Mouse (Mus musculus) hindbrain, embryonic 14.5 days (tissue): ENCODE results near the gene Lemd1. TPM values are rescaled to one million over a fixed set of nuclear protein-coding genes. Genes with fewer than 3 reads are reported as not detected.

Experiments used
- ATAC-seq: fragments of 200-750 bp; cut with Nextera tagmentation; 2 replicates; pipeline ENCODE4 v1.8.0; 2017; ENCODE audit warnings: moderate number of reproducible peaks, mild to moderate bottlenecking, moderate TSS enrichment, moderate library complexity; ENCODE audit not compliant: low FRiP score
- DNase-seq: peaks from one replicate; pipeline ENCODE4 v3.0.0-alpha.2; 2015; ENCODE audit warnings: low spot score
- H3K27ac ChIP-seq: fragments of 300-500 bp; sonication (generic); 2 replicates; pipeline ENCODE4 v1.5.1; 2014; ENCODE audit warnings: mild to moderate bottlenecking, moderate library complexity
- H3K27me3 ChIP-seq: fragments of 300-500 bp; sonication (generic); 2 replicates; pipeline ENCODE4 v1.6.1; 2014; ENCODE audit warnings: mild to moderate bottlenecking, low read length, mixed read lengths; ENCODE audit not compliant: control insufficient read depth, insufficient read depth
- H3K36me3 ChIP-seq: fragments of 300-500 bp; sonication (generic); replicated peaks from 2 replicates; pipeline ENCODE4 v1.6.1; 2014; ENCODE audit not compliant: control insufficient read depth, insufficient read depth
- H3K4me1 ChIP-seq: fragments of 300-500 bp; sonication (generic); replicated peaks from 2 replicates; pipeline ENCODE4 v1.6.1; 2014; ENCODE audit warnings: antibody characterized with exemption, low read length, mixed read lengths; ENCODE audit not compliant: control insufficient read depth, insufficient read depth
- H3K4me2 ChIP-seq: fragments of 300-500 bp; sonication (generic); replicated peaks from 2 replicates; pipeline ENCODE4 v1.6.1; 2014; ENCODE audit warnings: mild to moderate bottlenecking, moderate library complexity
- H3K4me3 ChIP-seq: fragments of 300-500 bp; sonication (generic); replicated peaks from 2 replicates; pipeline ENCODE4 v1.5.1; 2014; ENCODE audit warnings: mild to moderate bottlenecking, low read length
- H3K9ac ChIP-seq: fragments of 300-500 bp; sonication (generic); 2 replicates; pipeline ENCODE4 v1.6.1; 2014
- H3K9me3 ChIP-seq: fragments of 300-500 bp; sonication (generic); 2 replicates; pipeline ENCODE4 v1.6.1; 2016; ENCODE audit warnings: low read length; ENCODE audit not compliant: control insufficient read depth
- WGBS: fragments of 180-500 bp; shearing (Covaris S2); extraction: QIAGEN DNeasy Blood & Tissue Kit; methylation state at CpG from one replicate; pipeline ENCODE4 v1.1.7; 2014; 5-methylcytosine and 5-hydroxymethylcytosine counted together
- polyA plus RNA-seq: library from polyadenylated mRNA; unstranded; fragments of >200 nt; fragmentation: Nextera tagmentation; extraction: Ambion mirVana; gene quantifications from 2 replicates; pipeline ENCODE4 v1.2.1, GENCODE M21; 2014

Lemd1 gene
- polyA plus RNA-seq, 1 experiment from 2014 or later, result 22.1 TPM

GRCm38 (mm10) chr1:132254467-132254866, 63.2 kb downstream of the Lemd1 start:
- ATAC-seq (no peak), DNase-seq (no peak)
- Histone ChIP-seq H3K4me1 (no peaks in the 10 kb centered on the region), H3K9me3 (no peaks in the 10 kb centered on the region), H3K9ac (no peak overlapping the region), H3K27me3 (no peaks in the 10 kb centered on the region), H3K36me3 (0 out of 2 replicates have a peak, but pooled peaks cover 5% of the 10 kb centered on the region), H3K4me2 (no peak overlapping the region), H3K4me3 (no peak overlapping the region), H3K27ac (no peak overlapping the region)
- WGBS, result 89% methylated on average over 6 of the region's 6 CpGs

GRCm38 (mm10) chr1:132260331-132260730, 69.1 kb downstream of the Lemd1 start:
- no peak for DNase-seq
- Histone ChIP-seq H3K4me1 (no peaks in the 10 kb centered on the region), H3K9me3 (no peaks in the 10 kb centered on the region), H3K36me3 (0 out of 2 replicates have a peak, but pooled peaks cover 5% of the 10 kb centered on the region), H3K9ac (no peak overlapping the region), H3K4me3 (no peak overlapping the region), H3K27ac (no peak overlapping the region), H3K4me2 (no peak overlapping the region), H3K27me3 (no peaks in the 10 kb centered on the region)
- 97% methylated on average over 1 of the region's 1 CpGs for WGBS
- ATAC-seq, result no peak

DNA sequence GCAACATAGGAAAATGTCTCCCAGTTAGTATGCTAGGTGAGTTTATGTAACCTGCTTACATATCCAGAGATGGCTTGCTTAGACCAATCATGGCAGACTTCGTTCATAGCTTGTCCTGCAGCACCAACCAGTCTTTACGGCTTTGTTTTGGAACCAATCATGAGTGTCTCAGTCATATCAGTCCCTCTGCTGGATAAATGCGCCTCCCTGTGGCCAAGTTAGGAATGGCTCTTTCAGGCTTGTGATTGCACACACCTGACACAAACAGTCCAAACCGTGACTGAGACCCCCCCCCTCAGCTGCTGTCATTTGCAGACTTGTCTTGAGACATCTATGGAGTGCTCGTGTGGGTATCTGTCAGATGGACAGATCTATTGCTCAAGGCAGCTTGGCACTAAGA, 69.8 kb downstream of the Lemd1 start:
- H3K27me3 ChIP-seq, result no peaks in the 10 kb centered on the region
- no peak overlapping the region for H3K27ac ChIP-seq
- WGBS, result 70% methylated on average over 5 of the region's 5 CpGs
- no peaks in the 10 kb centered on the region for H3K4me1 ChIP-seq
- ATAC-seq (no peak), DNase-seq (no peak)
- H3K36me3 ChIP-seq, result 0 out of 2 replicates have a peak, but pooled peaks cover 5% of the 10 kb centered on the region
- no peak overlapping the region for H3K4me3 ChIP-seq
- no peaks in the 10 kb centered on the region for H3K9me3 ChIP-seq
- no peak overlapping the region for H3K9ac ChIP-seq
- no peak overlapping the region for H3K4me2 ChIP-seq

GRCm38 (mm10) chr1:132263618-132264017, 72.4 kb downstream of the Lemd1 start:
- Histone ChIP-seq H3K27ac (no peak overlapping the region), H3K27me3 (no peaks in the 10 kb centered on the region), H3K4me3 (no peak overlapping the region), H3K4me1 (no peaks in the 10 kb centered on the region), H3K9me3 (no peaks in the 10 kb centered on the region), H3K9ac (no peak overlapping the region), H3K4me2 (no peak overlapping the region), H3K36me3 (no peaks in the 10 kb centered on the region)
- WGBS, result 59% methylated on average over 4 of the region's 4 CpGs
- no peak for DNase-seq
- no peak for ATAC-seq

GRCm38 (mm10) chr1:132264577-132264976, 73.3 kb downstream of the Lemd1 start:
- no peaks in the 10 kb centered on the region for H3K27me3 ChIP-seq
- H3K9me3 ChIP-seq, result no peaks in the 10 kb centered on the region
- H3K4me1 ChIP-seq, result peaks cover 4% of the 10 kb centered on the region
- no peak for ATAC-seq
- H3K4me3 ChIP-seq, result no peak overlapping the region
- H3K36me3 ChIP-seq, result no peaks in the 10 kb centered on the region
- no peak overlapping the region for H3K9ac ChIP-seq
- H3K27ac ChIP-seq, result no peak overlapping the region
- 75% methylated on average over 7 of the region's 7 CpGs for WGBS
- DNase-seq, result no peak
- no peak overlapping the region for H3K4me2 ChIP-seq

GRCm38 (mm10) chr1:132265211-132265859, 74.1 kb downstream of the Lemd1 start:
- 57% methylated on average over 8 of the region's 8 CpGs for WGBS
- no peak overlapping the region for H3K9ac ChIP-seq
- no peak overlapping the region for H3K4me3 ChIP-seq
- ATAC-seq (no peak), DNase-seq (no peak)
- H3K4me2 ChIP-seq, result no peak overlapping the region
- H3K36me3 ChIP-seq, result no peaks in the 10 kb centered on the region
- H3K4me1 ChIP-seq, result peaks cover 4% of the 10 kb centered on the region
- H3K27me3 ChIP-seq, result no peaks in the 10 kb centered on the region
- no peak overlapping the region for H3K27ac ChIP-seq
- H3K9me3 ChIP-seq, result no peaks in the 10 kb centered on the region

DNA sequence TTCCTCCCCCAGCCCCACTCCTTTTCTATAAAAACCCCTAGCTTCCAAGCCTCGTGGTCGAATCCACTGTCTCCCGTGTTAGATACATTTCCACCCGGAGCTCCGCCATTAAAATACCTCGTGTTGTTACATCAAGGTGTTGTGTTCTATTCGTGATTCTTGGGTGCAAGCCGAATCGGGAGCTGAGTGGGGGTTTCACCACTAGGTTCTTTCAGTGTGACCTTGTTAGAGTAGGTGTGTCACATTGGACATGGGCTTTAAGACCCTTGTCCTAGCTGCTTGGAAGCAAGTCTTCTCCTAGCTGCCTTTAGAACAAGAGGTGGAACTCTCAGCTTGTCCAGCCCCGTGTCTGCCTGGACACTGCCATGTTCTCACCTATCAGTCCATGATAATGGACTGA, 74.7 kb downstream of the Lemd1 start:
- 88% methylated on average over 10 of the region's 10 CpGs for WGBS
- Histone ChIP-seq H3K27ac (no peak overlapping the region), H3K4me3 (no peak overlapping the region), H3K9ac (no peak overlapping the region), H3K4me1 (peaks cover 4% of the 10 kb centered on the region), H3K27me3 (no peaks in the 10 kb centered on the region), H3K36me3 (no peaks in the 10 kb centered on the region), H3K9me3 (no peaks in the 10 kb centered on the region), H3K4me2 (no peak overlapping the region)
- ATAC-seq, result no peak
- no peak for DNase-seq

- DNase-seq (no peak), ATAC-seq (no peak)
- H3K4me3 ChIP-seq, result no peak overlapping the region
- no peak overlapping the region for H3K4me2 ChIP-seq
- H3K9me3 ChIP-seq, result no peaks in the 10 kb centered on the region
- no peak overlapping the region for H3K27ac ChIP-seq
- no peaks in the 10 kb centered on the region for H3K36me3 ChIP-seq
- H3K4me1 ChIP-seq, result peaks cover 4% of the 10 kb centered on the region
- no peak overlapping the region for H3K9ac ChIP-seq
- H3K27me3 ChIP-seq, result no peaks in the 10 kb centered on the region
- WGBS, result 67% methylated on average over 8 of the region's 8 CpGs
Measured at GRCm38 (mm10) chr1:132266791-132267557, 75.7 kb downstream of the Lemd1 start.

- Histone ChIP-seq H3K4me1 (peaks cover 4% of the 10 kb centered on the region), H3K36me3 (no peaks in the 10 kb centered on the region), H3K4me2 (no peak overlapping the region), H3K9me3 (no peaks in the 10 kb centered on the region), H3K9ac (no peak overlapping the region), H3K27ac (no peak overlapping the region), H3K27me3 (no peaks in the 10 kb centered on the region), H3K4me3 (no peak overlapping the region)
- no peak for ATAC-seq
- WGBS, result 78% methylated on average over 2 of the region's 2 CpGs
- no peak for DNase-seq
Measured at GRCm38 (mm10) chr1:132267959-132268358, 76.7 kb downstream of the Lemd1 start.
